Mouse (Mus musculus): ENCODE results near the gene Vmn2r110. TPM values are rescaled to one million over a fixed set of nuclear protein-coding genes. Genes with fewer than 3 reads are reported as not detected.

Vmn2r110 gene
- total RNA-seq (2014; rRNA removed; ENCODE audit: low replicate concordance) (not detected in 2 replicates), polyA plus RNA-seq (2015; fragmentation: Nextera tagmentation; extraction: Ambion mirVana) (not detected in 2 replicates)

DNA sequence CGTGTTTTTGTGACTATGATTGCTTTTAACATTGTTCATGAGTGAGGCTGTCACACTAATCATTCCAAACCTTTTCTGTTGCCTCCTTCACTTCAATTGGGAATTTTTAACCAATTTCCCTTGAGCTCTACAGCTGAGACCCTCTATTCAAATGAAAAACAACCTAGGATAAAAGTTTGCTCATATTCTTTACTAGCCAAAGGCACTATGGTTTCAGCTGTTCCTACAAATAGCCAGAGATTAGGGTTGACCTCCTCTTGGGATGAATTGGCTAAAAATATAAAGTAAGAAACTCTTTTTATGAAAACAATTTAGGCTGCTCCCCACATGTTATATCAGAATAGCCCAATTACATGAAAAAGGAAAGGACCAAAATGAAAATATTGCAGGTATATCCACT lies at the start of gene Vmn2r110:
Gene Vmn2r110 (minus strand): TSS at position 101 of the 400 bp plus-strand sequence.
- TF ChIP-seq EP300 (IDR thresholded peaks at IDR 0.05; ENCODE audit: low read depth), result no peak
- no peak for TF ChIP-seq CTCF (IDR thresholded peaks at IDR 0.05; ENCODE audit: low read depth)
- no peak within 1 kb of the TSS for H3K4me3 ChIP-seq (ENCODE audit: low read depth, low read length)
- DNase-seq (ENCODE audit: low spot score) (no peak), ATAC-seq (ENCODE audit: insufficient read depth, low read depth) (no peak)
- H3K36me3 ChIP-seq (replicated peaks; ENCODE audit: control insufficient read depth, insufficient read depth, low read length), result no peaks in the 10 kb centered on the region
- H3K4me1 ChIP-seq (ENCODE audit: control insufficient read depth, insufficient read depth), result no peaks in the 10 kb centered on the region
- H3K9me3 ChIP-seq (replicated peaks; ENCODE audit: control insufficient read depth, low read length), result peaks cover 1% of the 10 kb centered on the region; the same call in 1 of the 2 replicates
- H3K4me2 ChIP-seq (ENCODE audit: low read depth, low read length), result no peak within 1 kb of the TSS
- 17% methylated on average over 1 of the region's 1 CpGs for whole genome bisulfite sequencing
- H3K9ac ChIP-seq (replicated peaks; ENCODE audit: low read depth, low read length), result no peak within 1 kb of the TSS
- H3K27ac ChIP-seq (ENCODE audit: low read depth), result no peak within 1 kb of the TSS
- H3K27me3 ChIP-seq (ENCODE audit: control insufficient read depth, insufficient read depth, low read length), result no peaks in the 10 kb centered on the region

DNA sequence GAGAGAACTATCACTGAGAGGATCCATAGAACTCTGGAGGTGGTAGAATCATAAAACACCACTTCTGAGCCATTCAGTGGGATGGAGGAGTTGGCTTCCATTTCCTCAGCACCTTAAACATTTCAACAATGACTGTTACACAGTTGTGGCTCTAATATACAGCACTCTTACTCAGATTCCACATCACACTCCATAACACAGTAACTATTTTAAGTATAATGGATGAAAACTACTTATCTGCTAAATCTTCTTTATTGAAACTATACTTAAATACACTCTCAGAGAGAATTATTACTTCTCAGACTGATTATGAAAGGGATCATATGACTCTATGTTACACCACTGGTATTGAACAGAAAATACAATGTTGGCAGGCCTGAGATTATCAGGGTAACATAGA lies 28.6 kb upstream of the Vmn2r110 start, which contains the start of gene Fpr-rs3:
Gene Fpr-rs3 (minus strand): TSS at position 101 of the 400 bp plus-strand sequence.
- Histone ChIP-seq H3K4me2 (ENCODE audit: low read depth, low read length) (no peak within 1 kb of the TSS), H3K4me3 (ENCODE audit: low read depth, low read length) (no peak within 1 kb of the TSS), H3K27ac (ENCODE audit: low read depth) (no peak within 1 kb of the TSS), H3K4me1 (ENCODE audit: control insufficient read depth, insufficient read depth) (no peaks in the 10 kb centered on the region), H3K36me3 (replicated peaks; ENCODE audit: control insufficient read depth, insufficient read depth, low read length) (no peaks in the 10 kb centered on the region), H3K27me3 (ENCODE audit: control insufficient read depth, insufficient read depth, low read length) (no peaks in the 10 kb centered on the region), H3K9ac (replicated peaks; ENCODE audit: low read depth, low read length) (no peak within 1 kb of the TSS), H3K9me3 (replicated peaks; ENCODE audit: control insufficient read depth, low read length) (peaks cover 6% of the 10 kb centered on the region; the same call in 1 of the 2 replicates)
- no peak for DNase-seq (ENCODE audit: low spot score)
- no peak for TF ChIP-seq EP300 (IDR thresholded peaks at IDR 0.05; ENCODE audit: low read depth)
- TF ChIP-seq CTCF (IDR thresholded peaks at IDR 0.05; ENCODE audit: low read depth), result no peak
- no peak for ATAC-seq (ENCODE audit: insufficient read depth, low read depth)

GRCm38 (mm10) chr17:20564656-20565055 lies 31.6 kb downstream of the Vmn2r110 start, which contains the start of gene Vmn2r109:
Gene Vmn2r109, minus strand, starts transcription at chr17:20564756.
- no peak for ATAC-seq (ENCODE audit: insufficient read depth, low read depth)
- Histone ChIP-seq H3K4me2 (ENCODE audit: low read depth, low read length) (no peak within 1 kb of the TSS), H3K36me3 (replicated peaks; ENCODE audit: control insufficient read depth, insufficient read depth, low read length) (no peaks in the 10 kb centered on the region), H3K9me3 (replicated peaks; ENCODE audit: control insufficient read depth, low read length) (no peaks in the 10 kb centered on the region), H3K27me3 (ENCODE audit: control insufficient read depth, insufficient read depth, low read length) (no peaks in the 10 kb centered on the region), H3K4me1 (ENCODE audit: control insufficient read depth, insufficient read depth) (no peaks in the 10 kb centered on the region), H3K4me3 (ENCODE audit: low read depth, low read length) (no peak within 1 kb of the TSS), H3K27ac (ENCODE audit: low read depth) (no peak within 1 kb of the TSS), H3K9ac (replicated peaks; ENCODE audit: low read depth, low read length) (no peak within 1 kb of the TSS)
- no peak for DNase-seq (ENCODE audit: low spot score)
- TF ChIP-seq EP300 (IDR thresholded peaks at IDR 0.05; ENCODE audit: low read depth) (no peak), CTCF (IDR thresholded peaks at IDR 0.05; ENCODE audit: low read depth) (no peak)
- 75% methylated on average over 1 of the region's 1 CpGs for WGBS

Other genes with a start within 250 kb of the Vmn2r110 start
- gene Vmn1r224, start 182.3 kb downstream of the Vmn2r110 start, total RNA-seq (2014; rRNA removed; ENCODE audit: low replicate concordance), result not detected in 2 replicates
- gene Vmn1r224, start 182.3 kb downstream of the Vmn2r110 start, polyA plus RNA-seq (2015; fragmentation: Nextera tagmentation; extraction: Ambion mirVana), result not detected in 2 replicates
- gene Vmn2r108, start 115.1 kb downstream of the Vmn2r110 start, total RNA-seq (2014; rRNA removed; ENCODE audit: low replicate concordance), result not detected in 2 replicates
- not detected in 2 replicates for gene Vmn2r108, start 115.1 kb downstream of the Vmn2r110 start, polyA plus RNA-seq (2015; fragmentation: Nextera tagmentation; extraction: Ambion mirVana)
- gene Vmn1r225, start 98.3 kb downstream of the Vmn2r110 start, total RNA-seq (2014; rRNA removed; ENCODE audit: low replicate concordance), result not detected in 2 replicates
- not detected in 2 replicates for gene Vmn1r225, start 98.3 kb downstream of the Vmn2r110 start, polyA plus RNA-seq (2015; fragmentation: Nextera tagmentation; extraction: Ambion mirVana)
- not detected in 2 replicates for gene Vmn2r109, start 31.7 kb downstream of the Vmn2r110 start, total RNA-seq (2014; rRNA removed; ENCODE audit: low replicate concordance)
- not detected in 2 replicates for gene Vmn2r109, start 31.7 kb downstream of the Vmn2r110 start, polyA plus RNA-seq (2015; fragmentation: Nextera tagmentation; extraction: Ambion mirVana)
- not detected in 2 replicates for gene Fpr-rs3, start 28.5 kb upstream of the Vmn2r110 start, total RNA-seq (2014; rRNA removed; ENCODE audit: low replicate concordance)
- gene Fpr-rs3, start 28.5 kb upstream of the Vmn2r110 start, polyA plus RNA-seq (2015; fragmentation: Nextera tagmentation; extraction: Ambion mirVana), result not detected in 2 replicates
- gene Vmn1r226, start 86.4 kb upstream of the Vmn2r110 start, total RNA-seq (2014; rRNA removed; ENCODE audit: low replicate concordance), result not detected in 2 replicates
- not detected in 2 replicates for gene Vmn1r226, start 86.4 kb upstream of the Vmn2r110 start, polyA plus RNA-seq (2015; fragmentation: Nextera tagmentation; extraction: Ambion mirVana)
- gene Vmn1r227, start 133.4 kb upstream of the Vmn2r110 start, total RNA-seq (2014; rRNA removed; ENCODE audit: low replicate concordance), result not detected in 2 replicates
- gene Vmn1r227, start 133.4 kb upstream of the Vmn2r110 start, polyA plus RNA-seq (2015; fragmentation: Nextera tagmentation; extraction: Ambion mirVana), result not detected in 2 replicates
- gene Vmn1r228, start 189.7 kb upstream of the Vmn2r110 start, total RNA-seq (2014; rRNA removed; ENCODE audit: low replicate concordance), result not detected in 2 replicates
- not detected in 2 replicates for gene Vmn1r228, start 189.7 kb upstream of the Vmn2r110 start, polyA plus RNA-seq (2015; fragmentation: Nextera tagmentation; extraction: Ambion mirVana)
- not detected in 2 replicates for gene Vmn1r229, start 215.1 kb upstream of the Vmn2r110 start, total RNA-seq (2014; rRNA removed; ENCODE audit: low replicate concordance)
- not detected in 2 replicates for gene Vmn1r229, start 215.1 kb upstream of the Vmn2r110 start, polyA plus RNA-seq (2015; fragmentation: Nextera tagmentation; extraction: Ambion mirVana)
- gene Vmn1r230, start 244.0 kb upstream of the Vmn2r110 start, total RNA-seq (2014; rRNA removed; ENCODE audit: low replicate concordance), result not detected in 2 replicates
- gene Vmn1r230, start 244.0 kb upstream of the Vmn2r110 start, polyA plus RNA-seq (2015; fragmentation: Nextera tagmentation; extraction: Ambion mirVana), result not detected in 2 replicates